Mouse (Mus musculus): ENCODE data around the gene Nabp1. TPM values are rescaled to one million over a fixed set of nuclear protein-coding genes. Genes with fewer than 3 reads are reported as not detected.

Gene Nabp1
- polyA plus RNA-seq, 1 experiment from 2014 or later: 14.5 TPM

Other genes starting within 250 kb of the Nabp1 start
- gene Cavin2, start 189.3 kb downstream of the Nabp1 start, polyA plus RNA-seq (2014; fragmentation: Nextera tagmentation; extraction: Ambion mirVana): 14.9 and 20.8 TPM in 2 replicates

Data from kidney, embryonic 14.5 days (tissue).